Mouse (Mus musculus) G1E (cell line): ENCODE measurements at regions not wholly inside any gene's neighbourhood (a gene's known extent, or its start where the extent isn't known, plus 50 kb on each side); places are given as distances from the start of the nearest gene placed in this dataset.

Experiments used
- ATAC-seq: 2 replicates; pipeline ENCODE4 v1.8.0; 2016; ENCODE audit warnings: mild to moderate bottlenecking; ENCODE audit not compliant: insufficient number of reproducible peaks, poor library complexity, low FRiP score, severe bottlenecking; ENCODE audit errors: extremely low read depth
- DNase-seq: peaks from one replicate; pipeline ENCODE4 v3.0.0; 2012; ENCODE audit warnings: low spot score
- H3K27me3 ChIP-seq: 2 replicates; pipeline ENCODE4 v1.6.1; 2012; ENCODE audit warnings: mild to moderate bottlenecking, low read length, inconsistent platforms; ENCODE audit not compliant: insufficient read depth
- H3K36me3 ChIP-seq: replicated peaks from 2 replicates; pipeline ENCODE3; 2012; ENCODE audit warnings: mild to moderate bottlenecking, inconsistent platforms
- H3K4me1 ChIP-seq: 2 replicates; pipeline ENCODE4 v1.6.1; 2012; ENCODE audit warnings: low read depth, low read length, inconsistent platforms, mixed read lengths; ENCODE audit not compliant: insufficient read depth
- H3K4me3 ChIP-seq: 2 replicates; pipeline ENCODE4 v1.5.1; 2012; ENCODE audit warnings: low read depth, mild to moderate bottlenecking, inconsistent platforms, low read length, moderate library complexity, mixed read lengths
- H3K9me3 ChIP-seq: replicated peaks from 2 replicates; pipeline ENCODE4 v1.6.1; 2012; ENCODE audit warnings: inconsistent platforms
- CTCF ChIP-seq: IDR thresholded peaks from 2 replicates; pipeline ENCODE4 v1.5.1; 2012; ENCODE audit warnings: low read depth, low read length, inconsistent platforms, mixed read lengths
- GATA1 ChIP-seq: IDR thresholded peaks from 2 replicates; pipeline ENCODE4 v1.6.1; 2012; ENCODE audit warnings: borderline replicate concordance, low read length, inconsistent platforms, mixed read lengths
- GATA2 ChIP-seq: IDR thresholded peaks from 2 replicates; pipeline ENCODE4 v1.6.1; 2012; ENCODE audit warnings: low read depth, low read length, inconsistent platforms, borderline replicate concordance
- POLR2AphosphoS5 ChIP-seq: IDR thresholded peaks from 2 replicates; pipeline ENCODE4 v1.6.1; 2012; ENCODE audit warnings: low read depth, low read length, inconsistent platforms; ENCODE audit not compliant: insufficient replicate concordance
- TAL1 ChIP-seq: conservative IDR thresholded peaks from 2 replicates; pipeline ENCODE4 v1.6.1; 2012; ENCODE audit warnings: low read depth, low read length, inconsistent platforms, mixed read lengths

- ATAC-seq = no peak
- peaks cover 28% of the 10 kb centered on the region for H3K9me3 ChIP-seq
- TF ChIP-seq GATA2 (no peak), TAL1 (no peak), GATA1 (no peak)
- H3K36me3 ChIP-seq = no peaks in the 10 kb centered on the region
- H3K4me1 ChIP-seq = no peaks in the 10 kb centered on the region
- no peaks in the 10 kb centered on the region for H3K27me3 ChIP-seq
- DNase-seq = no peak
- H3K4me3 ChIP-seq = no peak overlapping the region
These were observed 351.1 kb downstream of the Adam3 start for GRCm38 (mm10) chr8:24374503-24374902.

- no peak for ATAC-seq
- no peaks in the 10 kb centered on the region for H3K4me1 ChIP-seq
- DNase-seq = no peak
- H3K9me3 ChIP-seq = peaks cover 21% of the 10 kb centered on the region
- TF ChIP-seq GATA2 (no peak), POLR2AphosphoS5 (no peak), CTCF (no peak), TAL1 (no peak), GATA1 (no peak)
- no peaks in the 10 kb centered on the region for H3K27me3 ChIP-seq
- no peaks in the 10 kb centered on the region for H3K36me3 ChIP-seq
- no peak overlapping the region for H3K4me3 ChIP-seq
These were observed 353.6 kb downstream of the Adam3 start for GRCm38 (mm10) chr8:24372068-24372467.

- no peak overlapping the region for H3K4me3 ChIP-seq
- ATAC-seq (no peak), DNase-seq (no peak)
- H3K4me1 ChIP-seq = no peaks in the 10 kb centered on the region
- no peak for TF ChIP-seq TAL1
- no peak for TF ChIP-seq POLR2AphosphoS5
- no peak for TF ChIP-seq GATA1
- TF ChIP-seq CTCF = no peak
- TF ChIP-seq GATA2 = no peak
- no peaks in the 10 kb centered on the region for H3K36me3 ChIP-seq
- no peaks in the 10 kb centered on the region for H3K27me3 ChIP-seq
- H3K9me3 ChIP-seq = peaks cover 28% of the 10 kb centered on the region
These were observed 359.7 kb downstream of the Adam3 start for GRCm38 (mm10) chr8:24366000-24366399.

- Histone ChIP-seq H3K36me3 (no peaks in the 10 kb centered on the region), H3K9me3 (peaks cover 25% of the 10 kb centered on the region), H3K4me3 (no peak overlapping the region), H3K27me3 (no peaks in the 10 kb centered on the region), H3K4me1 (no peaks in the 10 kb centered on the region)
- ATAC-seq = no peak
- no peak for DNase-seq
- TF ChIP-seq CTCF = no peak
These were observed 361.0 kb downstream of the Adam3 start for GRCm38 (mm10) chr8:24364685-24365084.

GRCm38 (mm10) chr8:24359022-24359600 lies 366.5 kb downstream of the Adam3 start:
- H3K4me1 ChIP-seq = no peaks in the 10 kb centered on the region
- TF ChIP-seq GATA2 = no peak
- TF ChIP-seq CTCF = no peak
- no peak for TF ChIP-seq POLR2AphosphoS5
- TF ChIP-seq GATA1 = no peak
- DNase-seq (no peak), ATAC-seq (no peak)
- H3K9me3 ChIP-seq = peaks cover 13% of the 10 kb centered on the region
- no peaks in the 10 kb centered on the region for H3K27me3 ChIP-seq
- no peak overlapping the region for H3K4me3 ChIP-seq
- no peaks in the 10 kb centered on the region for H3K36me3 ChIP-seq

- ATAC-seq (no peak), DNase-seq (no peak)
- Histone ChIP-seq H3K27me3 (no peaks in the 10 kb centered on the region), H3K36me3 (no peaks in the 10 kb centered on the region), H3K9me3 (peaks cover 23% of the 10 kb centered on the region), H3K4me3 (no peak overlapping the region), H3K4me1 (no peaks in the 10 kb centered on the region)
- TF ChIP-seq CTCF (no peak), GATA1 (no peak), GATA2 (no peak), POLR2AphosphoS5 (no peak), TAL1 (no peak)
These were observed 370.5 kb downstream of the Adam3 start for GRCm38 (mm10) chr8:24355146-24355545.

- no peak for DNase-seq
- H3K4me3 ChIP-seq = no peak overlapping the region
- peaks cover 23% of the 10 kb centered on the region for H3K9me3 ChIP-seq
- H3K27me3 ChIP-seq = no peaks in the 10 kb centered on the region
- H3K36me3 ChIP-seq = no peaks in the 10 kb centered on the region
- no peaks in the 10 kb centered on the region for H3K4me1 ChIP-seq
- no peak for ATAC-seq
- TF ChIP-seq GATA2 (no peak), GATA1 (no peak)
These were observed 371.8 kb downstream of the Adam3 start for GRCm38 (mm10) chr8:24353842-24354241.
